Mouse (Mus musculus): ENCODE results near the gene Rnps1.
A peak's percentile ranks its signal among the peaks of the same experiment; 100 is the strongest.
"Not testable (repeated sequence)": the region's sequence is repeated elsewhere in the genome, so short reads cannot be mapped to it uniquely, and the experiment has no call there.

Gene Rnps1

DNA sequence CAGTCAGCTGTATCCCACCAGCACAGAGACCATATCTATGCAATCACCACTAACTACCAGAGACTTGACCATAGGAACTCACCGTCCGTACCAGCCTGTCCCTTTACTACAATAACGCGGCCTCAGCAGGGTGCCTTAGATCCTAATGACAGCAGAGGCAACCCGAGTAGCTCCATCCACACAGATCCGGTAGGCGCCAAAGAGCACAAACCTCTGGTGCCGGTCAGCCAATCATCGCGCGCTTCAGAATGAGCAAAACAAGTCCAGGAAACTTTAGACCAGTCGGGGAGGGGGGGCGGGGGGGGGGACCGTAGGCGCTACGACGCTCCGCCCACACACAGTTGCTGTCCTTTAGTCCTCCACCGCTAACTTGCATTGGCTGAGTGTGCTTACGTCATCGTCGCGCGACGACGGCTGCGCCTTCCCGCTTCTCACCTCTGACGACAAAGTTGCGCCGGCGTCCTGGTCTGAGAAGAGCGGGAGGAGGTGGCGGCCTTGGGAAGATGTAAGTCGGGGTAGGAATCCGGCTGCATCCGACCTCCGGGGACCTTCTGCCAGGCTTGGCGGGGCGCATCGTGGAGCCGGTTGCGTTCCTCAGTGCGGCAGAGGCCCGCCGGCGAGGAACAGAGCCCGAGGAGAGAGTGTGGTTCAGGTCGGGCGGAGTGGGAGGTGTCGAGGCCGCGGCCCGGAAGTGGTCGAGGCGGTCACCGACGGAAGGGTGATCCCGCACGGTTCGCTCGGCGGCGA, at the start of gene Rnps1:
Rnps1 (plus strand) TSS at position 336 of the 747 bp plus-strand sequence.
- DNase-seq (ENCODE audit: low read depth, low spot score) = peak; percentile 100

DNA sequence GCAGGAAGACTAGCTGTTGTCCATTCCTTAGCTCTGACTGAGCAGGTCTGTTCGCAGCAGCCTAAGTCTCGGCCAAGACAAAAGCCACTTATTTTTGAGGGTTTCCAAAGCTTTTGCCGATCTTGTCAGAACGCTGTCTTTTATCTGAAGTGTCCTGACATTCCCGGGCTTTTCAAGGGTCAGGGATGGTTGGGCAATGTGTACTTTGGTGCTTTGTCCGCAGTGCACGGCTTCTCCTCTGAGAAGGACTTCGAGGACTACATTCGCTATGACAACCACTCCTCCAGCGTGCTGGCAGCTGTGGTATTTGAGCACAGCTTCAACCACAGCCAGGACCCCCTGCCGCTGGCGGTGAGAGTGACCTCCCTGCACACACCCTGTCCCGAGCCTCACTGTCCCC, 48.5 kb upstream of the Rnps1 start:
- DNase-seq (ENCODE audit: low read depth, low spot score) = no peak

DNA sequence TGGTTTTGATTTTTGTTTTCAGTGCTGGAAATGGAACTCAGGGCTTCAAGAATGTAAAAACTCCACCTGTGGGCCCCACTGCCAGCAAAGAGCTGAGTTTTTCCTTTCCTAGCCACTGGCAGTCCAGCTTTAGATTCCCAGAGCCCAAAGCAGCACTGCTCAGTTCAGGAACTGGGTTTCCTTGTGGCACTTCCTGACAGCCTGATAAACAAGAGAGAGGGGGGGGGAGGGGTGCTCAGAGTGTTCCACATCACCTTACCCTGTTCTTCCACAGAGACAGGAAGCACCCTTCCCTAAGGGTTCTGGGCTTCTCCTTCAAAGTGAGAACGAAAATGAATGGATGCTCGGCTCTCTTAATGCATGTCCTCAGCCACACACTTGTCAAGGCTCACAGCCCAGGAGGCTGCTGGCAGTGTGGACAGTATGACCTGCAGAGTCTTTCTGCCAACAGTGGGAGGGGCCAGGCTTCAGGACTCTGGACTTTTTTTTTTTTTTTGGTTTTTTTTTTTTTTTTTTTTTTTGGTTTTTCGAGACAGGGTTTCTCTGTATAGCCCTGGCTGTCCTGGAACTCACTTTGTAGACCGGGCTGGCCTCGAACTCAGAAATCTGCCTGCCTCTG, 39.2 kb upstream of the Rnps1 start:
- no peak for DNase-seq (ENCODE audit: low read depth, low spot score)

DNA sequence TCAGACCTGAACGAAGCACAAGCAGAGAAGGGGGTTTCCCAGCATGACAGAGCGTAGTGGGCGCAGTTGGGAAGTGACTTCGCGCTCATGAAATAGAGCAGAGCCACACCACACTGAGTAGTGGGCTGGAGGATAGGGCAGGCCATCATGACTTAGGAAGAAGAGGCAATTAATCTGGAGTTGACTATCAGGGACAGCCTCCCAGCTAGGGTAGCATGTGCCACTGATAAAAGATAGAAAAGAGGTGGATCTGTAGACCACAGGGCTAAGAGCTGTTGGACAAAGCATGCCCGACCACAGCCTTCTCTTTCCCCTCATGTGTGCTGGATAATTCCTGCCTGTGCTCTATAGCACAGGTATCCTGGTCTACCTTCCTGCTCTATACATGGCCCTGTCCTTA, 38.5 kb upstream of the Rnps1 start:
- DNase-seq (ENCODE audit: low read depth, low spot score) = no peak

DNA sequence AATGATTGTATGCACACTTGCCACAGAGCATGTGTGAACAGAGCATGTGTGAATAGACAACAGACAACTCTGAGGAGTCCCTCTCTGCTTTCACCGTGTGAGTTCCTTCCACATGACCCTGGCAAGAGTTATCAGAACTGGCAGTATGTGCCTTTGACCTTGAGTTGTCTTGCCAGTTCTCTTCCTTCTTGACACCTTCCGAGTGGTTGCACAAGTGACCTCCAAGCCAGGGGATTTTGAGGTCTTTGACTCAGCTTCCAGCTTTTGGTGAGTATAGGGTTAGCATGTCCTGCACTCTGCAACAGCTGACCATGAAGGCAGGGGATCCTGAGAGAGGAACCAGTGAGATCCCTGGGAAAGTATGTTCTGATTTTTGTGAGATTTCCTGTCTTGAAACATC, 35.9 kb upstream of the Rnps1 start:
- DNase-seq (ENCODE audit: low read depth, low spot score) = no peak

DNA sequence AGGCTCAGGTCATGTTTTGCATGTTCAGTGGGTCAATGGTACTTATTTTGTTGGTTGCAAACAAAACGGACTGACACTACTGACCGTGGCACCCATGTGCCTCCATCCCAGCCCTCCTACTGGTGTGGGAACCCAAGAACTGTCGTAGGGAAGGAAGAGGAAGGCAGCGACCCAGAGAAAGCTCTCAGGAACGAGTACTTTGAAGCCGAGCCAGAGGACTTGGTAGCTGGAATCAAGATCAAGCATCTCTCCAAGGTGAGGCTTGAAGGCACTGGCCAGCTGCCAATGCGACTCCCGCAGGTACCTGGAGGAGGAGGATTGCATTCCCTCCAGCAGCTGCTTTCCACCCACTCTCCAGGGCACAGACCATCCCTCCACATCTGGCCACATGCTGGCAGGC, 30.6 kb upstream of the Rnps1 start:
- DNase-seq (ENCODE audit: low read depth, low spot score) = no peak

DNA sequence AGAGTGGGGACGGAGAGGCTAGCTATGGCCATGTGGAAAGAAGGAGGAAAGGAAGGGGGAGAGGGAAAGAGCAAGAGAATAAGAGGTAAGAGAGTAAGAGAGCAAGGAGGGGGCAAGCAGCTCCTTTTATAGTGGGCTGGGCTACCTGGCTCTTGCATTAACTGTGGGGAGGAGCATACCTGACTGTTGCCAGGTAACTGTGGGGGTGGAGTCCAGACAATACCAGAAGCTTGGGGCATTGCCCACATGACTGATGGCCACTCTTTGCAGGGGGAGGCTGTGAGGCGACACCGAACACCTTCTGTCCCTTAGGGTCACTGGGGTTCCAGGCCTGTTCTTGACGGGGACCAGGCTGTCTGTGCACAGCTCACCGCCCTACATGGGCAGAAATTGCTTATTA, 25.7 kb upstream of the Rnps1 start:
- DNase-seq (ENCODE audit: low read depth, low spot score) = no peak

DNA sequence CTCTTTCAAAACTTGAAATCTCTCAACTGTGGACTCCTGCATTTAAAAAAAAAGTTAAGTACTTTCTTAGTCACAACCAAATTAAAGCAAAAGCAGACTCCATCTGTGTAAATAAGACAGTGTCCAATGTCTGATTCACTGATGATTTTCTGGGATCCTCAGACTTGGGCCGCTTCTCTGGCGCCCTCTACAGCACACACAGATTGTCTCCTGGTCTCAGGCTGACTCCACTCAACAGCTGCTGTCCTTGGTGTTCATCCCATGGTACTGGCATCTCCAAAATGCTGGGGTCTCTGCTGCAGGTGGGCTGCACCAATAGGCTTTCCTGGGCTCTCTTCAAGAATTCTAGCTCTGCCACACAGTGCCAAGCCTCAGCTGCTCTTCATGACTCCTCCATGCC, 24.5 kb upstream of the Rnps1 start:
- no peak for DNase-seq (ENCODE audit: low read depth, low spot score)

DNA sequence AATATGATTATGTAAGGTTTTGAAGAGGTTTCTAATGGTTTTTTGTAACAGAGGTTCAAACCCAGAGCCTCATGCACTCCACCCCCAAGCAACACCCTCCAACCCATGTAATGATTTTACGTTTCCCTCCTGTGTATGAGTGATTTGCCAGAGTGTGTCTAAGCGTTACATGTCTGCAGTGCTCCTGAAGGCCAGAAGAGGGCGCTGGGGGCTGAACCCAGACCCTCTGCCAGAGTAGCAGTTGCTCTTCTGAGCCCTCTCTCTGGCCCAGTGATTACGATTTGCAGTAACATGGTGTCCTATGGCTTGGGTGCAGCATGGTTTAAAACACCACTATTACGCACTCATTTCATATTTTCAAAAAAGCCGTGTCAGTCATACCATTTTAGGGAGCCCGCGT, 23.2 kb upstream of the Rnps1 start:
- peak; percentile 36 for DNase-seq (ENCODE audit: low read depth, low spot score)

DNA sequence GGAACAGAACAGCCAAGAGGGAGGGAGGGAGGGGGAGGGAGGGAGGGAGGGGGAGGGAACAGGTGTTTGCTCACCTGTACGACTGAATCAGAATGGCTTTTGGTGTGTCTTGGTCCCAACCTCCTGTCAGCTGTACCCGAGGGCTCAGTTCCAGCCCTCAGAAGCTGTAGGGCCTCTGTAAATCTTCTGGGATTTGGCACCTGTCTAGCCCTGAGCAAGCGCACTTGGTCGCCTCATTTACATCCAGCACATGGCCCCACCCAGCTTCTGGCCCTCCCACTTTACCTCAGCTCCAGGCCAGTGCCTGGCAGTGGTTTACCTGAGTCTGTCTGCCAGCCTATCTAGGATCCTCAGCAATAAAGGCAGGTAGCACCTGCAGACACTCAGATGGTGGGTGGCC, 20.8 kb upstream of the Rnps1 start:
- DNase-seq (ENCODE audit: low read depth, low spot score) = no peak

DNA sequence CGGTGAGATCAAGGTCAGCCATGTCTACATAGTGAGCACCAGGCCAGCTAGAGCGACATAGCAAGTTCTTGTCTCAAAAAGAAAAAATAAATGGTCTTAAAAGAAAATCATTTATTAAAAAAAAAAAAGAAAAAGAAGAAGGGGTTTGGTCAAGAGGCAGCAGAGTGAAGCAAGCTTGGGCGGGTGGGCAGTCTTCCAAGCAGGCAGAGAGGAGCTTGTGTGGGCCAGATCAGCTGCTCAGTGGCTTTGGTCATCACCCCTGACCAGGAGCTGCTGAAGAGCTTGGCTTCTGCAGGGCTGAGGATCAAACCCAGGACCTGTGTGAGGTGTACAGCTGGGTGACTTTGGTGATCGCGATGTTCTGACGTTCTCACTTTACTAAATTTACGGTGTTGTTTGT, 19.9 kb upstream of the Rnps1 start:
- no peak for DNase-seq (ENCODE audit: low read depth, low spot score)

DNA sequence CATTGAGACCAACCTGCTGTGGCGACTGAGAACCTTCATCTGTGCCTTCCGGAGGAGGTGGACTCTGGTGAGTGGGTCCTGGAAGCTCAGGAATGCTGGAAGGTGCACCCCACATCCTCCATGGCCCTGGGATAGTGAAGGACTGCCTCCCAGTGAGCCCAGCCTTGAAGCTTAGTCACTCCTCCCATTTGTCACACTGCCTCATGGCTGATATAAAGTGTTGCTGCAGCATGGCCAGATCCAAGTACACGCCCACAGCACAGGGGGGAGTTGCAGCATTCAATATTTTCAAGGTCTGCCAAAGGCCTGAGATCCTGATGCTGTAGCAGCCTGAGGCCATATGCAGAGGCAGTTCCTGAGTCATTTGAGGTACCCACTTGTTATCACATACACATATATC, 12.0 kb upstream of the Rnps1 start:
- no peak for DNase-seq (ENCODE audit: low read depth, low spot score)

DNA sequence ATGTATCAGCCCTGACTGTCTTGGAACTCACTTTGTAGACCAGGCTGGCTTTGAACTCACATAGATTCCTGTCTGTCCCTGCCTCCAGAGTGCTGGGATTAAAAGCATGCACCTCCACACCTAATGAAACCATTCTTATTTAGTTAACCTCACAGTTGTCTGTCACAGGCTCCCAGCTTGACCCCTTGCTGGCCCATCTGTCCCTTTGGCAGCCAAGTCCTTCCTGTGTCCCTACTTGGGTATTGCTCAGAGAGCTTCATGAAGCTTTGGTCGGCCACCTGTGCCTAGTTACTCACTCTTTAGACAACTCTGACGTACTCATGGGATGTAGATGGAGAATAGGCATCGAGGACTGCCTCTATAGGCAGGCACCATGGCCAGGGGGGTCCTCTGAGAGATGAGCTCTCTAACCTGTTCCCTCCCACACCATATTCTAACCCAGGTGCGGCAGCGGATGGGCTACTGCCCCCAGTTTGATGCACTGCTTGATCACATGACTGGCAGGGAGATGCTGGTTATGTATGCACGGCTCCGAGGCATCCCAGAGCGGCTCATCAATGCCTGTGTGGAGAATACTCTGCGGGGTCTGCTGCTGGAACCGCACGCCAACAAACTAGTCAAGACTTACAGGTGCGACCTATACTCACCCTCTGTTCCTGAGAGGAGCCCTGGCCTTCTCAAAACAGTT, 7.1 kb upstream of the Rnps1 start:
- DNase-seq (ENCODE audit: low read depth, low spot score) = no peak

DNA sequence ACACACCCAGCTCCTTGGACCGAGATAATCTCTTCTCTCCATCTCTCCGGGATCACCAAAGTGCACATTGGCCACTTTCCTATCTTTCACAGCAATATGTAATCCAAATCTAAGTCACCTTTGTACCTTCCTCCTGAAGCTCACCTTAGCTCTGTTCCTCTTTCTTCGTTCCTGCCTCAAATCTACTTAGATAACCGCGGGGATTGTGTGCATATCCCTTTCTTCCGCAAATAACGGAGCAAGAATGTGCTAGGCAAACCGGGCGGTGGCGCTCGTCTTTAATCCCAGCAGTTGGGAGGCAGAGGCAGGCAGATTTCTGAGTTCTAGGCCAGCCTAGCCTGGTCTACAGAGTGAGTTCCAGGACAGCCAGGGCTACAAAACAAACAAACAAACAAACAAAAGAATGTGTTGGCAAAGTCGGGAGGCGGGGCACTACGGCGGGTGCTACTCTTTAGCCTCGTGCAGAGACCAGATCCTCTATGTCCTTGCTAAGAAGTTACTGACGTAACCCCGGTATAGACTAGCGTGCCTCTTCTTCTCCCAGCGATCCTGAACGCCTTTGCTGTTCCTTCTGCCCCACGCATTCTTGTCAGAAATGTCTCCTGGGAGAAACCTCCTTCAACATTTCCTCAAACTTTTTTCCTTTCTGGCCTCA, 681 bp upstream of the Rnps1 start:
- peak; percentile 70 for DNase-seq (ENCODE audit: low read depth, low spot score)

DNA sequence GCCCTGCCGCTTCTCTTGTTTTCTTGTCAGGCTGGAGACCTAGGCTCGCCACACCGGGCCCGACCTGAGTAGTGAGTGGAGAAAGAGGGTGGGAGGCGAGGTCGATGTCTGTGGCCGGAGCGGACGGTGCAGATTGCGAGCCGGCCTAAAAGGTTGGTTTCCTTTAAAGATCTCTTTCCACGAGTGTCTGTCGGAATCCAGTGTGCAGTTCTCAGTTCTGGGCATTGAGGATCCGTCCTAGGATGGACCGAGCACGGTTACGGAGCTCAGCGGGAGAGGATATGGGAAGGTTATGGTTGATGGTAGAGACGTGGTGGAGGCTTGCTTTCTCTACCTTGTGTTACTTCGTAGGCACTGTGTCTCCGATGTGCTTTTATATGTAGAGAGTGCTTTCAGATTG, 646 bp downstream of the Rnps1 start:
- no peak for DNase-seq (ENCODE audit: low read depth, low spot score)

DNA sequence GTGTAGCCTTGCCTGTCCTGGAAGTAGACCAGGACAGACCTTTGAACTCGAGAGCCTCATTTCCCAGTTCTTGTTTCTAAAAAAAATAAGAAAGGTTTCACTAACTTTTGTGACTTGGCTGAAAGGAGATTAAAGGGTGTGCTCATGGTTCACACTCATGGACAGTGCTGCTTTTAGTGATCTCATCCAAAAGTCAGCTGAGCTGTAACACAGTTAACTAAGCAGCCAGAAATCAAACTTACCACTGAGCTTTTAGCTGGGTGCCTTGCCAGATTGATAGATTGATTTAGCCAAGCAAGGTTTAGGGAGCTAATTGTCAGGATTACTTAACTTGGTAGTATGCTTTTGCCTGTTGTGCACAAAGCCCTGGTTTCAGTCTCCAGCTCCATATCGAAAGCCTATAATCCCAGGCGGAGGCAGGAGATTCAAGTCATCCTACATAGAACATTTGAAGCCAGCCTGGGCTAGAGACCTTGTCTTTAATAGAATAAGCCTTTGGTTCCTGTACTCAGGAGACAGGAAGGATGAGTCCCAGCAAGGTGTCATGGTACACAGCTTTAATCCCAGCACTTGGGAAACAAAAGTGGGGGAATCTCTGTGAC, 1.8 kb downstream of the Rnps1 start:
- DNase-seq (ENCODE audit: low read depth, low spot score) = no peak

DNA sequence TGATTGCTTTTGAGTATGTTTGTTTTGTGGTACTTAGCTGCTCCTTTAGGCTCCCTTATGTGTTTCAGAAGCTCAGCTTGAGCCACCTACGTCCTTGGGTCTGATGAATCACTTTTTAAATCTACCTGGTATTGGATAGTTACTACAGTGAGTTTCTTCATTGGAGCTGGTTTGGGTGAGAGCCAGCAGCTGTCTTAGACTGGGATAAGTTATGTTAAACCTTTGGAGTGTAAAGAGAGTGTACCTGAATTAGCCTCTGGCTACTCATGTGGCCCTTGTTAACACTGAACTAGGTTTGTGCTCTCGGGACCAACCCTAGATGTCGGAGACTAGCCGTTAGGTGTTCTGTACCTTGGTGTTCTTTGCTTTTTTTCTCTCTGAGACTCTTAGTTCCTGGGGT, 8.7 kb downstream of the Rnps1 start:
- DNase-seq (ENCODE audit: low read depth, low spot score) = no peak

DNA sequence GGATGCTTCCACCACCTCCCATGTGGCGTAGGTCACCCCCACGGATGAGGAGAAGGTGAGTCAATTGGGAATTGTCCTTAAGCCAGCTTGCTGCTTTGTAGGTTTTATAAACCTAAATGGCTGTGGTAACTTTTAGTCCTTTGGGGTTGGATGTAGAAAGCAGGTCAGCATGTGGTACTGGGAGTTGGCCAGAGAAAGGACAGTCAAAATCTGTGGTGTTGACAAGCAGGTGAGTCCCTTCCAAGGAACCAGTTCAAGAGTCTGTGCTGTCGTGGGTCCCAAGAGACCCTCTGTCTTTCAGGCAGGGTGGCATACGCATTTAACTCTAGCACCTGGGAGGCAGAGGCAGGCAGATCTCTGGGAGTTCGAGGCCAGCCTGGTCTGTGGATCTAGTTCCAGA, 10.1 kb downstream of the Rnps1 start:
- DNase-seq (ENCODE audit: low read depth, low spot score) = no peak

DNA sequence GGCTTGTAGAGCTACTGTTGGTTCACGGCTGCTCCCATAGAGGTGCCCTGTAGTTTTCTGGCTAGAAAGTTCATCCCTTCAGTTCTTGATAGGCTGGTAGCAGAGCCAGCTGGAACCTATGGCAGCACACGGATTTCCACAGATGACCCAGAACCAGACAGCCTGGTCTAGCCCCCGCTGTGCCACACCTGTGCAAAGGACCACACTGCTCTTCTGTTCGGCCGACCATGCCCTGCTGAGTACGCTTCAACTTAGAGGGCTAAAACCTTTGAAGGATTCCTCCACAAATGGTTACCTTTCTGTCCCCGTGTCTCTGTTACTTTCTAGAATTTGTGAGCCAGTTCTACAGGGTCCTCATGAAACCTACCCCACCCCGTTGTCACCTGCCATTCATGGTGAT, 11.0 kb downstream of the Rnps1 start:
- DNase-seq (ENCODE audit: low read depth, low spot score) = not testable (repeated sequence)

DNA sequence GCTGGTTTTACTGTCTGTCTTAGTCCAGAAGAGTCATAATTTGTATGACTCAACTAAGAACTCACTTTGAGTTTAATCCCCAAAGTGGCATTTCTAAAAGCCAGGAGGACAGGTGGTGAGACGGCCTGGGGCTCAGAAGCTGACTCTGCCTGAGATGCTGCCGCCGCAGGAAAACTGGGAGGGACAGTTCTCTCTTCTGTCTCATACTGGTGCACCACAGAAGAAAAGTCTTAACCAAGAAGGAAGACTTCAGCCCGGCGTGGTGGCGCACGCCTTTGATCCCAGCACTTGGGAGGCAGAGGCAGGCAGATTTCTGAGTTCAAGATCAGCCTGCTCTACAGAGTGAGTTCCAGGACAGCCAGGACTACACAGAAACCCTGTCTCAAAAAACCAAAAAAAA, 11.5 kb downstream of the Rnps1 start:
- no peak for DNase-seq (ENCODE audit: low read depth, low spot score)

DNA sequence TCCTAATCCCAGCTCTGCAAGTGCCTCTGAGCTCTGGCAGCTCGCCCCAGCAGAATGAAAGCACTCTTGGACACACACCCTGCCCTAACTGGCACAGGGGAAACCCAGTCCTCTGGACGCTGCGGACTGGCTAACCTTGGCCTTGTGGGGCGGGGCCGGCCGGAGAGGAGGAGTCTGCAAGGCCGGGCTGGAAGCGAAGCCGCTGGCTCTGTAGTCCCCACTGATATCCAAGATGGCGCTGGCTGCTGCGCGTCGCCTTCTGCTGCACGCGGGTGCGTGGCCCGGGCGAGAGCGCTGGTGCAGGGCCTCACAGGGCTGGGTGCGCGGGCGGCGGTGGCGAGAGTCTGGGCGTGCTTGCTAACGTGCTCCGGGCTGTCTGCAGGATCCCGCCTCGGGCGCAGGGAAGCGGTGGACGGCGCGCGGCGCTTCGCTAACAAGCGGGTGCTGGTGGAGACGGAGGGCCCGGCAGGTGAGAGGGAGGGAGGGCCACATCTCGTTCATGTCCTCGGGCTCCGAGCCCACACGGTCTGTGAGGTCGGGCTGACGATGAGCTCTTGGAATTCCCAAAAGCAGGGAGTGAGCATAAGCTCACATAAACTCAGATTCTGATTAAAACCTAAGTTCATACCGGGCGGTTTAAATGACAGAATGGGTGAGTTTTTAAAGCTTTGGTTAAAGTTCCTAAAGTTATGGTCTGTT, 12.3 kb downstream of the Rnps1 start, which contains the start of gene Eci1:
Eci1 (plus strand) TSS at position 171 of the 699 bp plus-strand sequence.
- peak; percentile 95 for DNase-seq (ENCODE audit: low read depth, low spot score)
